ENCODE assay signal across 8 mouse cellular contexts in the genomic region with DNA sequence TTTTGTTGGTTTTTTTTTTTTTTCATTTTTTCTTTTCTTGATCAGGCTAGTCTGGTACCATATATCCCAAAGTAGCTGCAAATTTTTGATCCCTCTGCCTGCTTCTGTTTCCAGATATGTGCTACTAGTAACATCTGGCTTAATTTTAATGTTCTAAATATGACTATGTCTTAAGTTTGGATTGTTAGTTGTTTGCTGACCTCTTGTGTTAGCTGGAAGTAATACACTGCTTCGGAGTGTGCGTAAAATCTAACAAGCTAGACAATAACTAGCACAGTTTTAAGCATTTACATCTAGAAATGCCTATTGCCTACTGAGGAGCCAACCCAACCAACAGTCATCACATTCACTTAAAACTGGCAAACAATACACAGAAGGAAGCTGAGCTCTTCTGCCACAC. TPM values are rescaled to one million over a fixed set of nuclear protein-coding genes. Genes with fewer than 3 reads are reported as not detected.
DNase-seq lines count a peak whose midpoint lies in the region; ATAC-seq and TF ChIP-seq lines count a peak whose summit lies in the region.
"Had no signal": no experiment of that assay in that cellular context is flagged by ENCODE, and none has a peak within 500 bp of the region (broad histone marks: within the 10 kb centered on the region; RNA-seq: fewer than 3 reads in every experiment).

No protein-coding gene starts in this region.

- no peaks in the 10 kb centered on the region for H3K27me3 ChIP-seq in hindbrain, postnatal 0 days (ENCODE audit: insufficient read depth, low read length)
- H3K27me3 ChIP-seq in hindbrain, embryonic 16.5 days (replicated peaks; ENCODE audit: control insufficient read depth, insufficient read depth, low read length): no peaks in the 10 kb centered on the region

- no peak for TF ChIP-seq POLR2A in brain, embryonic 14.5 days (IDR thresholded peaks at IDR 0.05; ENCODE audit: borderline replicate concordance, extremely low read depth, insufficient read depth, insufficient read length, poor library complexity, severe bottlenecking)

- no peak overlapping the region for H3K4me2 ChIP-seq in hindbrain, postnatal 0 days (ENCODE audit: low read depth, low read length)
- no peak overlapping the region for H3K4me2 ChIP-seq in hindbrain, embryonic 16.5 days (ENCODE audit: low read length)

- no peaks in the 10 kb centered on the region for H3K4me1 ChIP-seq in hindbrain, postnatal 0 days (ENCODE audit: insufficient read depth, low read length)
- no peaks in the 10 kb centered on the region for H3K4me1 ChIP-seq in hindbrain, embryonic 16.5 days (ENCODE audit: control insufficient read depth, insufficient read depth, low read depth, low read length)

- H3K36me3 ChIP-seq in hindbrain, postnatal 0 days (ENCODE audit: insufficient read depth, low read length): peaks cover 5% of the 10 kb centered on the region; the same call in 1 of the 2 replicates
- peaks cover 5% of the 10 kb centered on the region; the same call in 1 of the 2 replicates for H3K36me3 ChIP-seq in hindbrain, embryonic 16.5 days (ENCODE audit: control insufficient read depth, insufficient read depth, low read length)

- TF ChIP-seq CTCF in hindbrain, postnatal 0 days (IDR thresholded peaks at IDR 0.05; ENCODE audit: low read depth): peak; percentile 66
- no peak for TF ChIP-seq CTCF in brain, embryonic 14.5 days (IDR thresholded peaks at IDR 0.05; ENCODE audit: borderline replicate concordance, extremely low read depth, insufficient read depth, insufficient read length)

- no peak overlapping the region for H3K27ac ChIP-seq in hindbrain, postnatal 0 days
- H3K27ac ChIP-seq in hindbrain, embryonic 16.5 days (ENCODE audit: low read depth, low read length): no peak overlapping the region

- DNase-seq in hindbrain, postnatal 0 days (ENCODE audit: low spot score): peak; percentile 56
- peak; percentile 53 for DNase-seq in thymus, postnatal 0 days (ENCODE audit: low spot score)
- DNase-seq in thymus, adult 18-20 months: no peak
- DNase-seq in brain, embryonic 14.5 days (ENCODE audit: low read depth): peak; percentile 44
- DNase-seq in ovary, postnatal 10 days (ENCODE audit: low spot score): no peak
- no peak for DNase-seq in natural killer cell, adult 2 months (ENCODE audit: low spot score in 2 of 2)
- DNase-seq: gastrocnemius, postnatal 25 days had no signal

- no peak overlapping the region for H3K4me3 ChIP-seq in hindbrain, postnatal 0 days (ENCODE audit: low read length)
- H3K4me3 ChIP-seq in hindbrain, embryonic 16.5 days (ENCODE audit: low read length): no peak overlapping the region

- H3K9ac ChIP-seq in hindbrain, postnatal 0 days (replicated peaks; ENCODE audit: low read length): no peak overlapping the region
- H3K9ac ChIP-seq in hindbrain, embryonic 16.5 days (ENCODE audit: low read depth, low read length): no peak overlapping the region

- ATAC-seq in hindbrain, postnatal 0 days: 0 out of 2 replicates have a peak, but pooled peaks have one; percentile 40
- no peak for ATAC-seq in hindbrain, embryonic 16.5 days

- no peaks in the 10 kb centered on the region for H3K9me3 ChIP-seq in hindbrain, postnatal 0 days (ENCODE audit: low read length)
- H3K9me3 ChIP-seq in hindbrain, embryonic 16.5 days (ENCODE audit: control insufficient read depth, low read length): no peaks in the 10 kb centered on the region

- 74% methylated on average over 2 of the region's 2 CpGs for WGBS in hindbrain, postnatal 0 days
- 83% methylated on average over 2 of the region's 2 CpGs for WGBS in hindbrain, embryonic 16.5 days

RNA-seq across cellular contexts. Expression of a gene that starts 13.4 kb away (rescaled TPM):
- total RNA-seq in hindbrain, postnatal 0 days (2014; rRNA removed): 407 and 452 TPM in 2 replicates
- polyA plus RNA-seq in hindbrain, postnatal 0 days (2015; fragmentation: Nextera tagmentation; extraction: Ambion mirVana): 275 and 282 TPM in 2 replicates
- polyA plus RNA-seq in hindbrain, embryonic 16.5 days (2015; fragmentation: Nextera tagmentation; extraction: Ambion mirVana): 248 and 259 TPM in 2 replicates
- 550 and 568 TPM in 2 replicates for polyA plus RNA-seq in thymus, postnatal 0 days (2015; fragmentation: Nextera tagmentation; extraction: Ambion mirVana)
- polyA plus RNA-seq in brain, embryonic 14.5 days (2012; rRNA removed): 787 and 1,082 TPM in 2 replicates

RNA-seq across cellular contexts. Expression of a gene that starts 13.6 kb away (rescaled TPM):
- 20.5 and 27.1 TPM in 2 replicates for total RNA-seq in hindbrain, postnatal 0 days (2014; rRNA removed)
- 68.3 and 70.7 TPM in 2 replicates for polyA plus RNA-seq in hindbrain, postnatal 0 days (2015; fragmentation: Nextera tagmentation; extraction: Ambion mirVana)
- polyA plus RNA-seq in hindbrain, embryonic 16.5 days (2015; fragmentation: Nextera tagmentation; extraction: Ambion mirVana): 60.6 and 70.4 TPM in 2 replicates
- 17.4 and 17.7 TPM in 2 replicates for polyA plus RNA-seq in thymus, postnatal 0 days (2015; fragmentation: Nextera tagmentation; extraction: Ambion mirVana)
- 26.1 and 28.8 TPM in 2 replicates for polyA plus RNA-seq in brain, embryonic 14.5 days (2012; rRNA removed)

RNA-seq across cellular contexts. Expression of a gene that starts 45.7 kb away (rescaled TPM):
- 15.9 and 18.0 TPM in 2 replicates for total RNA-seq in hindbrain, postnatal 0 days (2014; rRNA removed)
- polyA plus RNA-seq in hindbrain, postnatal 0 days (2015; fragmentation: Nextera tagmentation; extraction: Ambion mirVana): 8.7 and 9.5 TPM in 2 replicates
- polyA plus RNA-seq in hindbrain, embryonic 16.5 days (2015; fragmentation: Nextera tagmentation; extraction: Ambion mirVana): 6.6 and 7.1 TPM in 2 replicates
- 8.5 and 11.9 TPM in 2 replicates for polyA plus RNA-seq in thymus, postnatal 0 days (2015; fragmentation: Nextera tagmentation; extraction: Ambion mirVana)
- 3.3 and 5.0 TPM in 2 replicates for polyA plus RNA-seq in brain, embryonic 14.5 days (2012; rRNA removed)

RNA-seq across cellular contexts. Expression of a gene that starts 47.1 kb away (rescaled TPM):
- 33.5 and 38.8 TPM in 2 replicates for total RNA-seq in hindbrain, postnatal 0 days (2014; rRNA removed)
- polyA plus RNA-seq in hindbrain, postnatal 0 days (2015; fragmentation: Nextera tagmentation; extraction: Ambion mirVana): 157 TPM in 2 replicates
- 194 and 201 TPM in 2 replicates for polyA plus RNA-seq in hindbrain, embryonic 16.5 days (2015; fragmentation: Nextera tagmentation; extraction: Ambion mirVana)
- 173 and 189 TPM in 2 replicates for polyA plus RNA-seq in thymus, postnatal 0 days (2015; fragmentation: Nextera tagmentation; extraction: Ambion mirVana)
- polyA plus RNA-seq in brain, embryonic 14.5 days (2012; rRNA removed): 135 and 149 TPM in 2 replicates

Comparison
In these comparisons a context has a peak if more than half of its experiments do, and no peak if none do; other contexts are left out.
1. DNase-seq: peak in hindbrain, postnatal 0 days (single experiment), thymus, postnatal 0 days (single experiment) and brain, embryonic 14.5 days (single experiment); none in thymus, adult 18-20 months (0 of 2), ovary, postnatal 10 days (single experiment) and natural killer cell, adult 2 months (0 of 2).